Mouse (Mus musculus): Measurements from ENCODE around the gene Bcr.
"Not testable (repeated sequence)": the region's sequence is repeated elsewhere in the genome, so short reads cannot be mapped to it uniquely, and the experiment has no call there.

- TF ChIP-seq GATA1 (IDR thresholded peaks at IDR 0.05; ENCODE audit: borderline replicate concordance, low read length); FLI1 (IDR thresholded peaks at IDR 0.05; ENCODE audit: low read length): not testable (repeated sequence)
Observed at GRCm38 (mm10) chr10:75042060-75042459, 18.3 kb upstream of the Bcr start.
